Mouse (Mus musculus): ENCODE data around the gene Tmem129. TPM values are rescaled to one million over a fixed set of nuclear protein-coding genes. Genes with fewer than 3 reads are reported as not detected.

The Tmem129 gene
- polyA plus RNA-seq (2017; shearing (Covaris generic)) = 10 to 100 TPM; 31.9 to 38.8 TPM

GRCm38 (mm10) chr5:33657787-33658663 is at the start of gene Tmem129, which contains the start of gene Tacc3:
TSS of gene Tmem129 (minus strand) at chr5:33658416.
TSS of gene Tacc3 (plus strand) at chr5:33658128.

GRCm38 (mm10) chr5:33651921-33652782 is 6.1 kb downstream of the Tmem129 start, which contains the start of gene Slbp:
TSS of gene Slbp (minus strand) at chr5:33652574.

GRCm38 (mm10) chr5:33629301-33629987 is 28.8 kb downstream of the Tmem129 start, which contains the start of the genes Fam53a and Gm9903:
TSS of gene Fam53a (minus strand) at chr5:33629635.
TSS of gene Gm9903 (plus strand) at chr5:33629925.

Other genes with a start within 250 kb of the Tmem129 start
- gene Nkx1-1, start 224.4 kb downstream of the Tmem129 start, polyA plus RNA-seq (2017; shearing (Covaris generic)) = not detected
- 10 to 100 TPM; 67.7 to 78.0 TPM for gene Fam53a, start 28.8 kb downstream of the Tmem129 start, polyA plus RNA-seq (2017; shearing (Covaris generic))
- 1 to 10 TPM in 1 of 2 experiments, under 1 TPM in 1; 0.20 to 1.2 TPM for gene Gm9903, start 28.5 kb downstream of the Tmem129 start, polyA plus RNA-seq (2017; shearing (Covaris generic))
- gene Slbp, start 5.8 kb downstream of the Tmem129 start, polyA plus RNA-seq (2017; shearing (Covaris generic)) = 100 to 1,000 TPM; 147 to 155 TPM
- gene Tacc3, start 288 bp downstream of the Tmem129 start, polyA plus RNA-seq (2017; shearing (Covaris generic)) = 10 to 100 TPM in 1 of 2 experiments, 1 to 10 TPM in 1; 9.3 to 17.1 TPM
- under 1 TPM; 0.36 to 0.53 TPM for gene Fgfr3, start 63.3 kb upstream of the Tmem129 start, polyA plus RNA-seq (2017; shearing (Covaris generic))
- gene Letm1, start 124.4 kb upstream of the Tmem129 start, polyA plus RNA-seq (2017; shearing (Covaris generic)) = 100 to 1,000 TPM in 1 of 2 experiments, 10 to 100 TPM in 1; 96.4 to 113 TPM
- 10 to 100 TPM; 23.5 to 29.7 TPM for gene Nsd2, start 162.3 kb upstream of the Tmem129 start, polyA plus RNA-seq (2017; shearing (Covaris generic))

All from inflammation-experienced regulatory T-cells (primary cell).